Mouse (Mus musculus): ENCODE data around the gene Ppp1r13b. TPM values are rescaled to one million over a fixed set of nuclear protein-coding genes. Genes with fewer than 3 reads are reported as not detected.

Ppp1r13b gene
- polyA plus RNA-seq, 1 experiment from 2014 or later, result 12.3 TPM

DNA sequence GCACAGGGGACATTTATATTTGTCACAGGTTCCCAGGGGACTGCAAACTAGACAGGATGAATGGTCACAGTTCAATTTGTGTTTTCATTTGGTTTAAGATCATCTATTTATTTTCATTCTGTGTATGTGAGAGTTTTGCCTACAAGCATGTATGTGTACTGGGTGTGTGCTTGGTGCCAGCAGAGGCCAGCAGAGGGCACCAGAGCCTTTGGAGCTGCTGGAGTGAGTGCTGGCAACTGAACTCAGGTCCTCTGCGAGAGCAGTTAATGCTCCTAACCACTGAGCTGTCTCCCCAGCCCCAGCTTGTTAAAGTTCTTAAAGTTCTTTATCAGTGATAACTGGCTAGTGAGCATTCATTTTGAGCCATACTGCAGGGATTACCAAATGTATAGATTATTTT is 128.4 kb downstream of the Ppp1r13b start:
- Histone ChIP-seq H3K36me3 (peaks cover 98% of the 10 kb centered on the region), H3K9me3 (0 out of 2 replicates have a peak, but pooled peaks cover 3% of the 10 kb centered on the region), H3K9ac (no peak overlapping the region), H3K4me3 (no peak overlapping the region), H3K27ac (no peak overlapping the region), H3K27me3 (no peaks in the 10 kb centered on the region), H3K4me2 (no peak overlapping the region), H3K4me1 (no peaks in the 10 kb centered on the region)
- WGBS, result 100% methylated on average over 1 of the region's 1 CpGs
- no peak for ATAC-seq (ENCODE audit: insufficient number of reproducible peaks, insufficient read depth, low FRiP score, low TSS enrichment, low read depth)

Other genes starting within 250 kb of the Ppp1r13b start
- gene Ckb, start 235.8 kb downstream of the Ppp1r13b start, polyA plus RNA-seq (2015; fragmentation: Nextera tagmentation; extraction: Ambion mirVana), result 118 and 135 TPM in 2 replicates
- gene Trmt61a, start 230.0 kb downstream of the Ppp1r13b start, polyA plus RNA-seq (2015; fragmentation: Nextera tagmentation; extraction: Ambion mirVana), result 12.5 and 13.7 TPM in 2 replicates
- 64.5 and 67.3 TPM in 2 replicates for gene Bag5, start 194.9 kb downstream of the Ppp1r13b start, polyA plus RNA-seq (2015; fragmentation: Nextera tagmentation; extraction: Ambion mirVana)
- 57.1 and 66.0 TPM in 2 replicates for gene Apopt1, start 194.8 kb downstream of the Ppp1r13b start, polyA plus RNA-seq (2015; fragmentation: Nextera tagmentation; extraction: Ambion mirVana)
- gene Klc1, start 149.3 kb downstream of the Ppp1r13b start, polyA plus RNA-seq (2015; fragmentation: Nextera tagmentation; extraction: Ambion mirVana), result 113 and 122 TPM in 2 replicates
- gene Xrcc3, start 94.2 kb downstream of the Ppp1r13b start, polyA plus RNA-seq (2015; fragmentation: Nextera tagmentation; extraction: Ambion mirVana), result 8.4 and 9.3 TPM in 2 replicates
- 105 and 113 TPM in 2 replicates for gene Zfyve21, start 93.9 kb downstream of the Ppp1r13b start, polyA plus RNA-seq (2015; fragmentation: Nextera tagmentation; extraction: Ambion mirVana)
- 644 and 681 TPM in 2 replicates for gene Atp5mpl, start 58.9 kb upstream of the Ppp1r13b start, polyA plus RNA-seq (2015; fragmentation: Nextera tagmentation; extraction: Ambion mirVana)
- 0.34 and 1.1 TPM in 2 replicates for gene Tdrd9, start 63.4 kb upstream of the Ppp1r13b start, polyA plus RNA-seq (2015; fragmentation: Nextera tagmentation; extraction: Ambion mirVana)
- gene Rd3l, start 73.2 kb upstream of the Ppp1r13b start, polyA plus RNA-seq (2015; fragmentation: Nextera tagmentation; extraction: Ambion mirVana), result not detected in 2 replicates
- 0.60 and 1.1 TPM in 2 replicates for gene Aspg, start 198.6 kb upstream of the Ppp1r13b start, polyA plus RNA-seq (2015; fragmentation: Nextera tagmentation; extraction: Ambion mirVana)
- 6.9 and 7.2 TPM in 2 replicates for gene Kif26a, start 238.1 kb upstream of the Ppp1r13b start, polyA plus RNA-seq (2015; fragmentation: Nextera tagmentation; extraction: Ambion mirVana)